Mouse (Mus musculus) cerebellum, adult 8-10 months (tissue): ENCODE results near the gene Ranbp9.

ENCODE experiments used
- DNase-seq: peaks from one replicate; pipeline ENCODE4 v3.0.0; 2022

Ranbp9 gene

GRCm38 (mm10) chr13:43480957-43481858 is at the start of gene Ranbp9:
Gene Ranbp9 (minus strand): TSS chr13:43481282.
- DNase-seq = peak; percentile 77

DNA sequence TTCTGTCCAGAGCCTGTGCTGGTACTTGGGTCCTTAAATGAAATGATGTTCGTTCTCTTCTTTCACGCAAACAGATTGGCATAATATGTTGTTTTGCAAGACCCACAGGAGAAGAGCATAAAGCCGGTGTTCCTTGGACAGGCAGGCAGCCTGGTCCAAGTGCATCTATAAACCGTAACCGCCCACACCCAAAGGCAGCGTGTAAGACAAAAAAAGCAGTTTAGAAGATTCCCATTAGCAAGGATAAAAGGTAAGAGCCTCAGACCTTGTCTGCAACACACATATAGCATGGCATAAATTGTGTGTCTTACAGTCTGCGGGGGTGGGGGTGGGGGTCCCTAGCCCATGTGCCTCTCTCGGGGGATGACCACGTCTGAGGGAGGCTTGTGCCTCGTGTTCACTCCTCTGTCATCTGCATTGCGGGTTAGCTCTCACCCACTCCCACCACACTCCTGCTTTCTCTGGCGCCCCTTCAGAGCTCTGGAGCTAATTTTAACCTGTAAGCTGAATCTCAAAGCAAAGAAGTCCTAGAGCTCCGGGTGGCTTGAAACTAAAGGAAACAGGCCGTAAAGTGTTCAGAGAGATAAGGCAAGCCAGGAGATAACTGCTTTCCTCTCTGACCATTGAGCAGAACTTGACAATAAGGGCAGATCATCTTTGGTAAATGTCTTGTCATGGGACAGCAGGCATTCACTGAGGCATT is 49.2 kb upstream of the Ranbp9 start:
- DNase-seq = no peak

- no peak for DNase-seq
Observed at GRCm38 (mm10) chr13:43526289-43526688, 45.2 kb upstream of the Ranbp9 start.

- no peak for DNase-seq
Observed at GRCm38 (mm10) chr13:43525363-43526134, 44.5 kb upstream of the Ranbp9 start.

DNA sequence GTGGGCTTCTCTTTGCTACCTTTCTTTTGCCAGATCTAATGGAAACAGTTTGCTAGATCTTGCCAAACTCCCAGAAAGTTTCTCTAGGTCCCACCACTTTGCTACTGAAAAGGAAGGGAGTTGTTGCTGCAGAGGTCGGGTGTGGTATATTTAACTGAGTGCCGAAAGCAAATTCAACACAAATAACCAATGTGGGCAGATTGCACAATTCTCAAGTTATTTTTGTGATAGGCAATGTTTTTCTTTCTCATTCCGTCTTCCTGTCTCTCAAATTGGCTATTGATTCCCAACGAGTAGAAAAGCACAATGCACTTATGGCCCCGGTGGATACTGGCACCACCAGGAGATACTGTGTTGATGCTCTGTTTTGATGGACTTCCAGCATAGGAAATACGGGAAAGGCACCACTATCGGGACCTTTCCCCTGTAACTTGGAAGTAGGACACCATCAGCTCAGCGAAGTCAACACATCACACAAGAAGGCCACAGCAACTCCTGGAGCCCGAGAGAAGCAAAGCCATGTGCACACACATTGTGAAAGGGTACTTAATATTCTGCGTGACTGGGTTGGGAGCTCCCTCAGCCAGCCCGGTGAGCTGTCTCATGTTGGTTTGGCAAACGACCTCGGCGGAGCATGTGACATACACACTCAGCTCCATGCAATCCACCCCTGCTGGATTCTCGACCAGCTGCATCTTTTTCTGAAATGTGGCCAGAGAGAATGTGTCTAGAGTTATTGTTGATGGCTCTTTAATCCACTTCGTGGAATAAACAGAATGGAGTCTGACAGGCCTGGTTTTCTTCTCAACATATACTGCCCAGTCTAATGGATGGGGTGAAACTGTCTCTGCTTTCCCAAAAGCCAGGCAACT is 43.6 kb upstream of the Ranbp9 start:
- no peak for DNase-seq

DNA sequence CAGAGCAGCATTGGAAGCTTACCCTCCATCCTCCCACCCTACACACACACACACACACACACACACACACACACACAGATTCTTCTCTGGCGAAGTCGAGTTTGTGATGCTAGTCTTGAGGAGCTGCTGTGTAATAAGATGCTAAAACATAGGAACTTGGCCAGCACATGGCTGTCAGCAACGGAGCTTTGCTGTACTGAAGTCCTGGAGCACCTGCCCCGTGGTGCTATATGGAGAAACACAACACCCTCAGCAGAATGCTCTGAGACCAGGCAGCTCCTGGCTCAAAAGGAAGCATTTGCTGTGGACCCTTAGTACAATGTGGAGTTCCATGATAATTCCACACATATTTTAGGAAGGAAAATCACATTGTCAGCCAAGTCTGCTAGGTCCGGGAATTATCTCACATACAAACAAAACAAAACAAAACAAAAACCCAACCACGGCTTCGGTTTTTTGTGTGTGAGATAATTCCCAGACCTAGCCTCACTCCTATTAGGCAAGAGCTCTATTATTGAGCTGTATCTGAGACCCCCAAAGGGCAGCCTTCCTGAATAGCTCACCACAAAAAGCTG is 42.9 kb upstream of the Ranbp9 start:
- no peak for DNase-seq

DNA sequence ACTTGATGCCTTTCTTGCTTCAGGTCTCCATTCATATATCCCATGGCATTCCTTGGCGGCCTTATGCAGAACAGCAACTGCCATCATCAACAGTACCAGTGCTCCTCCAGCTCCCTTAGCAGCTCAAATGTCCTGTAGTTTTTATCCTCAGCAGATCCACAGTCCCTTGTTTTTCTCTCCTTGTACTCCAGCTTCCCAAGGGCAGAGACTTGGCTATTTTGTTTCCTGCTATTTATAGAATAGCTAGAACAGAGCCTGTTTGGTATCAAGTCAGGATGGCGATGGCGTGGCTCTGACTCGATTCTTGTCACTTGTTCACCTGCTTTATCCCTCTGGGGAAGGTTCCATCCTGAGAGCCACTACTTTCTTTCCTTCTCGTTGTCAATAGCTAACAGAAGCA is 40.9 kb upstream of the Ranbp9 start:
- DNase-seq = no peak

GRCm38 (mm10) chr13:43519251-43519650 is 38.2 kb upstream of the Ranbp9 start:
- DNase-seq = no peak

GRCm38 (mm10) chr13:43517371-43517770 is 36.3 kb upstream of the Ranbp9 start:
- DNase-seq = no peak

DNA sequence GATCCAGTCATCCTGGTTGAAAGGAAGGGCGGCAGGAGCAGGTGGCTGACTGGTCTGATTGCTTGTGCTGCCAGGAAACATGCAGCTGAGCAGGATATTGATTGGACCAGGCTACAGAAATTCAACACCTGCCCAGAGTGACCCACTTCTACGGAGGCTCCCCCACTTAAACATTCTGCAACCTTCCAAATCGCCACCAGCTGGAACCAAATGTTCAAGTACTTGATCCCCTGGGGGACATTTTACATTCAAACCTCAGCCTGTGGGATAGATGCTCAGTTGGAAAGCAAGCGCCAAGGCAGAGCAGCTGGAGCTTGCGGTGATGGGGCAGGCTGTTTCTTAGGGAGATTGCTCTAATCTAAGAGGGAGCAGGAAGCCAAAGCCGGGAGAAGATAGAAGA is 35.8 kb upstream of the Ranbp9 start:
- no peak for DNase-seq

DNA sequence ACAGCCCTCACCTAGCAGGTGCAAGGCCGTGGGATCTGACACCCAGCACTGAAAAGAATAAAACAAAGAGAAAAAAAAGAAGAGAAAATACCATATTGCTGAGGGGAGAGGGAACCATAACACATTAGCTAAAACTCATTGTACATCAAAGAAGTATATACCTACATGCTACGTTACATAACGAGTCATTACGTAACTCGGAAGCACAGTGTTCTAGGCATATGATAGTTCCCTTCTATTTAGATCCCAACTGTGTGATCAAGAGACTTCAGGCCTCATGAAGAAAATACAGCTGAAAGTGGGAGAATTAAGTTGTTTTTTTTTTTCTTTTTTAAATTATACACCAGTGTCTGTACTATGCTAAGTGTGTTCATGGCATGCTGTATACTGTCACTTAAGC is 35.0 kb upstream of the Ranbp9 start:
- no peak for DNase-seq

GRCm38 (mm10) chr13:43514950-43515358 is 33.9 kb upstream of the Ranbp9 start:
- DNase-seq = no peak

GRCm38 (mm10) chr13:43512736-43513135 is 31.7 kb upstream of the Ranbp9 start:
- no peak for DNase-seq

GRCm38 (mm10) chr13:43505798-43506197 is 24.7 kb upstream of the Ranbp9 start:
- DNase-seq = no peak

GRCm38 (mm10) chr13:43503395-43503850 is 22.3 kb upstream of the Ranbp9 start:
- no peak for DNase-seq

DNA sequence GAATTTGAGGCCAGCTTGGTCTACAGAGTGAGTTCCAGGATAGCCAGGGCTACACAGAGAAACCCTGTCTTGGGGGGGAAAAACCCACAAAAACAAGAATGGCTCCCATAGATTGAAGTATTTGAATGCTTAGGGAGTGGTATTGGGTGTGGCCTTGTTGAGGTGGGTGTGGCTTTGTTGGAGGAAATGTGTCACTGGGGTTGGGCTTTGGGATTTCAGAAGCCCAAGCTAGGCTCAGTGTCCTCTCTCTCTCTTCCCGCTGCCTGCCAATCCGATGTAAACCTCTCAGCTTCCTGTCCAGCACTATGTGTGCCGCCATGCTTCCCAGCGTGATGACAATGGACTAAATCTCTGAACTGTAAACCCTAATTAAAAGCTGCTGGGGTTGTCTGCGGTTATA is 20.5 kb upstream of the Ranbp9 start:
- DNase-seq = no peak

GRCm38 (mm10) chr13:43500483-43500850 is 19.4 kb upstream of the Ranbp9 start:
- no peak for DNase-seq

- DNase-seq = no peak
Observed at GRCm38 (mm10) chr13:43499731-43500482, 18.8 kb upstream of the Ranbp9 start.

- DNase-seq = no peak
Observed at GRCm38 (mm10) chr13:43498849-43499248, 17.8 kb upstream of the Ranbp9 start.

- DNase-seq = no peak
Observed at GRCm38 (mm10) chr13:43497769-43498168, 16.7 kb upstream of the Ranbp9 start.

DNA sequence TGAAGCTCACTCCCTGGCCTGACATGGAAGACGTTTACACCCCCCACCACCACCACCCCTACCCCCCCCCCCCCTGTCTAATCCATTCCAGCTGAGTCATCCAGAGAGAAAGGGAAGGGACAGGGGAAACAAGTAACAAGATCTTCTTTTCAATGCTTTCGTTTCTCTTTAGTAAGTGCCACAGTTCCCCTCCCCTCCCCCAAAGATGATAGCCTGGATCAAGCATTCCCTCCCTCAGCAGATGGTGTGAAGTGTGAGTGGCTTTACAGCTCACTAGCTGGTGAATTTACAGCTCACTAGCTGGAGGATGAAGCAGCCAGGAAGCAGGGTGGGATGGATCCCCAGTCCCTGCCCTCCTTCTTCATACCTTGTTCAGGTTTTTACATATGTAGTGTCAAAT is 15.6 kb upstream of the Ranbp9 start:
- DNase-seq = no peak
